Comparison of ENCODE assay signal across 22 mouse cellular contexts in genomic region chr4:155362443-155362842, GRCm38 (mm10). TPM values are rescaled to one million over a fixed set of nuclear protein-coding genes. Genes with fewer than 3 reads are reported as not detected.
DNase-seq lines count a peak whose midpoint lies in the region; ATAC-seq and TF ChIP-seq lines count a peak whose summit lies in the region.
"Had no signal": no experiment of that assay in that cellular context is flagged by ENCODE, and none has a peak within 500 bp of the region (broad histone marks: within the 10 kb centered on the region; RNA-seq: fewer than 3 reads in every experiment).

No protein-coding gene starts in this region.

- TF ChIP-seq POLR2A in lung, adult 2 months (IDR thresholded peaks at IDR 0.05; ENCODE audit: borderline replicate concordance, extremely low read depth, low read depth, low read length) = no peak
- no peak for TF ChIP-seq POLR2A in small intestine, adult 2 months (IDR thresholded peaks at IDR 0.05; ENCODE audit: low read depth, low read length)

- H3K4me3 ChIP-seq in heart, embryonic 15.5 days = 0 out of 2 replicates have a peak overlapping the region, but pooled peaks have one; percentile 54
- peak overlapping the region; percentile 3; the same call in 1 of the 2 replicates for H3K4me3 ChIP-seq in lung, postnatal 0 days (ENCODE audit: low read depth, low read length)
- no peak overlapping the region for H3K4me3 ChIP-seq in lung, adult 2 months (replicated peaks; ENCODE audit: extremely low read depth, low read depth, low read length)
- no peak overlapping the region for H3K4me3 ChIP-seq in embryonic facial prominence, embryonic 12.5 days
- H3K4me3 ChIP-seq in small intestine, adult 2 months (ENCODE audit: low read depth, low read length) = 0 out of 2 replicates have a peak overlapping the region, but pooled peaks have one; percentile 10
- H3K4me3 ChIP-seq: myocyte had no signal

- no peaks in the 10 kb centered on the region for H3K36me3 ChIP-seq in heart, embryonic 15.5 days
- H3K36me3 ChIP-seq in lung, postnatal 0 days (ENCODE audit: insufficient read depth, low read length) = no peaks in the 10 kb centered on the region
- no peaks in the 10 kb centered on the region for H3K36me3 ChIP-seq in embryonic facial prominence, embryonic 12.5 days
- no peaks in the 10 kb centered on the region for H3K36me3 ChIP-seq in small intestine, adult 2 months (ENCODE audit: control insufficient read depth, insufficient read depth, low read length)
- H3K36me3 ChIP-seq: forebrain, embryonic 15.5 days; G1E; liver, embryonic 13.5 days; midbrain, embryonic 12.5 days; neural tube, embryonic 15.5 days had no signal

- no peak for TF ChIP-seq CTCF in lung, postnatal 0 days (IDR thresholded peaks at IDR 0.05)
- TF ChIP-seq CTCF in lung, adult 2 months (IDR thresholded peaks at IDR 0.05; ENCODE audit: insufficient read depth, low read length) = no peak
- no peak for TF ChIP-seq CTCF in small intestine, adult 2 months (IDR thresholded peaks at IDR 0.05; ENCODE audit: extremely low read depth, insufficient read length, insufficient replicate concordance, low read depth, low read length)

- WGBS in heart, embryonic 15.5 days = 30% methylated on average over 5 of the region's 5 CpGs
- WGBS in lung, postnatal 0 days = 18% methylated on average over 5 of the region's 5 CpGs
- WGBS in lung, adult 2 months = 19% methylated on average over 5 of the region's 5 CpGs
- 35% methylated on average over 5 of the region's 5 CpGs for WGBS in embryonic facial prominence, embryonic 12.5 days
- WGBS in small intestine, adult 2 months = 29% methylated on average over 5 of the region's 5 CpGs

- H3K27ac ChIP-seq in heart, embryonic 15.5 days = no peak overlapping the region
- peak overlapping the region; percentile 85; the same call in 1 of the 2 replicates for H3K27ac ChIP-seq in lung, postnatal 0 days (ENCODE audit: low read length)
- no peak overlapping the region for H3K27ac ChIP-seq in embryonic facial prominence, embryonic 12.5 days
- no peak overlapping the region for H3K27ac ChIP-seq in small intestine, adult 2 months (ENCODE audit: insufficient read depth, low read depth, low read length)
- H3K27ac ChIP-seq: forebrain, embryonic 15.5 days; hindbrain, embryonic 14.5 days; liver, embryonic 13.5 days; macrophage; midbrain, embryonic 12.5 days; neural tube, embryonic 15.5 days had no signal

- no peak for DNase-seq in heart, postnatal 36 days
- peak; percentile 27 for DNase-seq in lung, postnatal 0 days (ENCODE audit: low spot score)
- DNase-seq in lung, adult 2 months = no peak
- DNase-seq in gastrocnemius, adult 8-10 months (ENCODE audit: low spot score in 2 of 2) = no peak
- DNase-seq: cerebellum, postnatal 10 days; heart, postnatal 14 days; kidney, adult 8-10 months; layer of hippocampus, postnatal 36 days; left cerebral cortex, postnatal 4 days; liver, embryonic 13.5 days had no signal

- H3K4me2 ChIP-seq in heart, embryonic 15.5 days = peak overlapping the region; percentile 69; the same call in 1 of the 2 replicates
- peak overlapping the region; percentile 58 for H3K4me2 ChIP-seq in lung, postnatal 0 days (replicated peaks; ENCODE audit: low read depth, low read length)
- H3K4me2 ChIP-seq in embryonic facial prominence, embryonic 12.5 days (replicated peaks) = peak overlapping the region; percentile 61; the same call in 1 of the 2 replicates

- H3K27me3 ChIP-seq in heart, embryonic 15.5 days = peaks cover 90% of the 10 kb centered on the region
- peaks cover 14% of the 10 kb centered on the region; the same call in 1 of the 2 replicates for H3K27me3 ChIP-seq in lung, postnatal 0 days (replicated peaks; ENCODE audit: insufficient read depth, low read length)
- H3K27me3 ChIP-seq in embryonic facial prominence, embryonic 12.5 days = peaks cover 72% of the 10 kb centered on the region
- no peaks in the 10 kb centered on the region for H3K27me3 ChIP-seq in small intestine, adult 2 months (ENCODE audit: control insufficient read depth, insufficient read depth, low read length)

- no peak overlapping the region for H3K9ac ChIP-seq in heart, embryonic 15.5 days
- H3K9ac ChIP-seq in lung, postnatal 0 days (replicated peaks; ENCODE audit: low read depth) = no peak overlapping the region
- H3K9ac ChIP-seq in embryonic facial prominence, embryonic 12.5 days = no peak overlapping the region
- H3K9ac ChIP-seq: forebrain, embryonic 15.5 days; hindbrain, embryonic 14.5 days; liver, embryonic 13.5 days; midbrain, embryonic 12.5 days; neural tube, embryonic 15.5 days had no signal

- peaks cover 11% of the 10 kb centered on the region for H3K4me1 ChIP-seq in heart, embryonic 15.5 days (replicated peaks)
- H3K4me1 ChIP-seq in lung, postnatal 0 days (ENCODE audit: insufficient read depth, low read depth, low read length) = no peaks in the 10 kb centered on the region
- H3K4me1 ChIP-seq in lung, adult 2 months (ENCODE audit: control insufficient read depth, insufficient read depth, low read length) = no peaks in the 10 kb centered on the region
- H3K4me1 ChIP-seq in embryonic facial prominence, embryonic 12.5 days = peaks cover 13% of the 10 kb centered on the region
- H3K4me1 ChIP-seq in small intestine, adult 2 months (ENCODE audit: control insufficient read depth, insufficient read depth, insufficient read length, low read length) = peaks cover 22% of the 10 kb centered on the region

- no peaks in the 10 kb centered on the region for H3K9me3 ChIP-seq in heart, embryonic 15.5 days (replicated peaks)
- no peaks in the 10 kb centered on the region for H3K9me3 ChIP-seq in lung, postnatal 0 days (ENCODE audit: low read length)
- H3K9me3 ChIP-seq in embryonic facial prominence, embryonic 12.5 days = no peaks in the 10 kb centered on the region
- H3K9me3 ChIP-seq: forebrain, embryonic 15.5 days; liver, embryonic 13.5 days; midbrain, embryonic 12.5 days; neural tube, embryonic 15.5 days had no signal

- TF ChIP-seq EP300 in lung, postnatal 0 days (IDR thresholded peaks at IDR 0.05) = no peak

- ATAC-seq in heart, embryonic 15.5 days (replicated peaks; ENCODE audit: insufficient number of reproducible peaks, insufficient read depth, low FRiP score, low read depth) = no peak
- no peak for ATAC-seq in lung, postnatal 0 days
- no peak for ATAC-seq in embryonic facial prominence, embryonic 12.5 days (ENCODE audit: insufficient number of reproducible peaks, insufficient read depth, low FRiP score, low TSS enrichment)
- no peak for ATAC-seq in erythroblast, adult 5-6 weeks (replicated peaks; ENCODE audit: low FRiP score, poor library complexity, severe bottlenecking)
- ATAC-seq: forebrain, embryonic 15.5 days had no signal

- intact Hi-C loops in heart, postnatal 36 days (cut with DNase I) = no loop called here

RNA-seq across cellular contexts. Expression of gene Prkcz, which starts 1.3 kb away (rescaled TPM):
- 6.3 and 7.3 TPM in 2 replicates for polyA plus RNA-seq in heart, embryonic 15.5 days (2015; fragmentation: Nextera tagmentation; extraction: Ambion mirVana)
- total RNA-seq in heart, postnatal 36 days (2021) = 1 to 10 TPM; 1.7 to 2.8 TPM
- polyA plus RNA-seq in lung, postnatal 0 days (2015; fragmentation: Nextera tagmentation; extraction: Ambion mirVana) = 23.4 and 33.7 TPM in 2 replicates
- 33.1 and 38.1 TPM in 2 replicates for polyA plus RNA-seq in lung, adult 2 months (2012; rRNA removed)
- polyA plus RNA-seq in embryonic facial prominence, embryonic 12.5 days (2016; fragmentation: Nextera tagmentation; extraction: Ambion mirVana) = 11.0 and 12.2 TPM in 2 replicates
- 22.1 and 73.8 TPM in 2 replicates for polyA plus RNA-seq in small intestine, adult 2 months (2012; rRNA removed)
- 1 to 10 TPM; 1.8 to 2.9 (median 2.4) TPM for total RNA-seq in gastrocnemius, adult 8-10 months (2022)
- total RNA-seq in erythroblast, adult 5-6 weeks (2015; ENCODE audit: low replicate concordance) = 1.9 TPM in 1 of 2 replicates, not detected in the other
- total RNA-seq in erythroblast, adult 5-6 weeks (2017; ENCODE audit: low replicate concordance) = not detected in 2 replicates
- total RNA-seq: granulocyte monocyte progenitor cell, adult 5-6 weeks had no signal
- polyA plus RNA-seq: G1E, macrophage had no signal

RNA-seq across cellular contexts. Expression of gene Gabrd, which starts 35.5 kb away (rescaled TPM):
- polyA plus RNA-seq in heart, embryonic 15.5 days (2015; fragmentation: Nextera tagmentation; extraction: Ambion mirVana) = 0.06 TPM in 1 of 2 replicates, not detected in the other
- total RNA-seq in heart, postnatal 36 days (2021) = not detected
- 0.24 and 0.68 TPM in 2 replicates for polyA plus RNA-seq in lung, postnatal 0 days (2015; fragmentation: Nextera tagmentation; extraction: Ambion mirVana)
- polyA plus RNA-seq in lung, adult 2 months (2012; rRNA removed) = 0.52 and 1.4 TPM in 2 replicates
- not detected in 2 replicates for polyA plus RNA-seq in embryonic facial prominence, embryonic 12.5 days (2016; fragmentation: Nextera tagmentation; extraction: Ambion mirVana)
- 0.55 and 1.3 TPM in 2 replicates for polyA plus RNA-seq in small intestine, adult 2 months (2012; rRNA removed)
- total RNA-seq in gastrocnemius, adult 8-10 months (2022) = under 1 TPM; 0.67 to 0.92 (median 0.76) TPM
- total RNA-seq in erythroblast, adult 5-6 weeks (2015; ENCODE audit: low replicate concordance) = not detected in 2 replicates
- total RNA-seq in erythroblast, adult 5-6 weeks (2017; ENCODE audit: low replicate concordance) = not detected in 2 replicates
- total RNA-seq: G1E; granulocyte monocyte progenitor cell, adult 5-6 weeks; heart, postnatal 14 days had no signal
- polyA plus RNA-seq: G1E; liver, embryonic 13.5 days; midbrain, embryonic 12.5 days had no signal

RNA-seq across cellular contexts. Expression of gene Cfap74, which starts 46.5 kb away (rescaled TPM):
- 0.60 and 0.82 TPM in 2 replicates for polyA plus RNA-seq in heart, embryonic 15.5 days (2015; fragmentation: Nextera tagmentation; extraction: Ambion mirVana)
- total RNA-seq in heart, postnatal 36 days (2021) = under 1 TPM; 0.19 to 0.22 TPM
- polyA plus RNA-seq in lung, postnatal 0 days (2015; fragmentation: Nextera tagmentation; extraction: Ambion mirVana) = 1.4 and 1.5 TPM in 2 replicates
- 7.4 and 10.1 TPM in 2 replicates for polyA plus RNA-seq in lung, adult 2 months (2012; rRNA removed)
- 4.9 and 6.9 TPM in 2 replicates for polyA plus RNA-seq in embryonic facial prominence, embryonic 12.5 days (2016; fragmentation: Nextera tagmentation; extraction: Ambion mirVana)
- polyA plus RNA-seq in small intestine, adult 2 months (2012; rRNA removed) = 0.11 and 1.4 TPM in 2 replicates
- total RNA-seq in gastrocnemius, adult 8-10 months (2022) = under 1 TPM; 0.22 to 0.47 (median 0.39) TPM
- total RNA-seq in erythroblast, adult 5-6 weeks (2015; ENCODE audit: low replicate concordance) = not detected in 2 replicates
- total RNA-seq in erythroblast, adult 5-6 weeks (2017; ENCODE audit: low replicate concordance) = 0.56 TPM in 1 of 2 replicates, not detected in the other
- total RNA-seq: granulocyte monocyte progenitor cell, adult 5-6 weeks had no signal
- polyA plus RNA-seq: G1E had no signal

Comparison
In these comparisons a context has a peak if more than half of its experiments do, and no peak if none do; other contexts are left out.
1. H3K4me3 ChIP-seq: peak in heart, embryonic 15.5 days (single experiment), lung, postnatal 0 days (single experiment) and small intestine, adult 2 months (single experiment); none in lung, adult 2 months (single experiment) and embryonic facial prominence, embryonic 12.5 days (single experiment).
2. Peak in every context shown above with its lines, with median percentiles within 50 percentile points of each other: H3K4me2 ChIP-seq.